Comparison of ENCODE assay signal across 24 mouse cellular contexts in genomic region chr14:61223740-61224139, GRCm38 (mm10). TPM values are rescaled to one million over a fixed set of nuclear protein-coding genes. Genes with fewer than 3 reads are reported as not detected.
DNase-seq lines count a peak whose midpoint lies in the region; ATAC-seq lines count a peak whose summit lies in the region.
"Had no signal": no experiment of that assay in that cellular context is flagged by ENCODE, and none has a peak within 500 bp of the region (broad histone marks: within the 10 kb centered on the region; RNA-seq: fewer than 3 reads in every experiment).

No protein-coding gene starts in this region.

- no peak overlapping the region for H3K27ac ChIP-seq in neural tube, embryonic 11.5 days (ENCODE audit: low read depth, low read length)
- no peak overlapping the region for H3K27ac ChIP-seq in neural tube, embryonic 15.5 days (replicated peaks)
- H3K27ac ChIP-seq in embryonic facial prominence, embryonic 15.5 days (replicated peaks): no peak overlapping the region
- H3K27ac ChIP-seq in stomach, embryonic 16.5 days (ENCODE audit: low read length): peak overlapping the region; percentile 37; the same call in 1 of the 2 replicates
- H3K27ac ChIP-seq: heart, adult 2 months; hindbrain, embryonic 14.5 days; macrophage had no signal

- no peaks in the 10 kb centered on the region for H3K36me3 ChIP-seq in neural tube, embryonic 11.5 days (ENCODE audit: control insufficient read depth, insufficient read depth, low read length)
- H3K36me3 ChIP-seq in neural tube, embryonic 15.5 days: no peaks in the 10 kb centered on the region
- no peaks in the 10 kb centered on the region for H3K36me3 ChIP-seq in embryonic facial prominence, embryonic 15.5 days
- no peaks in the 10 kb centered on the region for H3K36me3 ChIP-seq in stomach, embryonic 16.5 days (ENCODE audit: control insufficient read depth, insufficient read depth, low read length)

- no peaks in the 10 kb centered on the region for H3K4me1 ChIP-seq in neural tube, embryonic 11.5 days (ENCODE audit: control insufficient read depth, insufficient read depth, low read length)
- H3K4me1 ChIP-seq in neural tube, embryonic 15.5 days: no peaks in the 10 kb centered on the region
- H3K4me1 ChIP-seq in embryonic facial prominence, embryonic 15.5 days: peaks cover 4% of the 10 kb centered on the region; the same call in 1 of the 2 replicates
- H3K4me1 ChIP-seq in stomach, embryonic 16.5 days (ENCODE audit: control insufficient read depth, insufficient read depth, low read length): no peaks in the 10 kb centered on the region

- no peaks in the 10 kb centered on the region for H3K9me3 ChIP-seq in neural tube, embryonic 11.5 days (ENCODE audit: control insufficient read depth, low read length)
- H3K9me3 ChIP-seq in neural tube, embryonic 15.5 days (replicated peaks): no peaks in the 10 kb centered on the region
- no peaks in the 10 kb centered on the region for H3K9me3 ChIP-seq in embryonic facial prominence, embryonic 15.5 days (replicated peaks)
- H3K9me3 ChIP-seq in stomach, embryonic 16.5 days (replicated peaks; ENCODE audit: control insufficient read depth, low read length): no peaks in the 10 kb centered on the region

- H3K9ac ChIP-seq in neural tube, embryonic 11.5 days (ENCODE audit: low read length): no peak overlapping the region
- H3K9ac ChIP-seq in neural tube, embryonic 15.5 days (replicated peaks): no peak overlapping the region
- H3K9ac ChIP-seq in embryonic facial prominence, embryonic 15.5 days: no peak overlapping the region
- H3K9ac ChIP-seq in stomach, embryonic 16.5 days (ENCODE audit: low read length): no peak overlapping the region
- H3K9ac ChIP-seq: forebrain, postnatal 0 days; hindbrain, embryonic 14.5 days; lung, embryonic 14.5 days had no signal

- WGBS in neural tube, embryonic 11.5 days: 68% methylated on average over 4 of the region's 4 CpGs
- WGBS in neural tube, embryonic 15.5 days: 72% methylated on average over 4 of the region's 4 CpGs
- WGBS in embryonic facial prominence, embryonic 15.5 days: 40% methylated on average over 4 of the region's 4 CpGs
- 68% methylated on average over 4 of the region's 4 CpGs for WGBS in stomach, embryonic 16.5 days

- DNase-seq in frontal cortex, postnatal 36 days (ENCODE audit: low spot score in 2 of 2): no peak
- peak; percentile 24 for DNase-seq in neural tube, embryonic 11.5 days (ENCODE audit: low spot score)
- DNase-seq in kidney, postnatal 36 days: no peak
- DNase-seq: adrenal gland, adult 2 months; cerebellum, adult 11 months; cerebellum, postnatal 36 days; forebrain, postnatal 0 days; gastrocnemius, postnatal 10 days; heart, adult 2 months; heart, postnatal 10 days; lung, embryonic 14.5 days; thymus, adult 2 months had no signal

- H3K4me2 ChIP-seq in neural tube, embryonic 11.5 days (ENCODE audit: low read depth): no peak overlapping the region
- no peak overlapping the region for H3K4me2 ChIP-seq in neural tube, embryonic 15.5 days
- no peak overlapping the region for H3K4me2 ChIP-seq in embryonic facial prominence, embryonic 15.5 days (replicated peaks)
- no peak overlapping the region for H3K4me2 ChIP-seq in stomach, embryonic 16.5 days (ENCODE audit: low read depth, low read length)
- H3K4me2 ChIP-seq: hindbrain, embryonic 14.5 days; liver, embryonic 11.5 days; lung, embryonic 14.5 days had no signal

- H3K27me3 ChIP-seq in neural tube, embryonic 11.5 days (ENCODE audit: control insufficient read depth, insufficient read depth, low read length): no peaks in the 10 kb centered on the region
- no peaks in the 10 kb centered on the region for H3K27me3 ChIP-seq in neural tube, embryonic 15.5 days (replicated peaks)
- H3K27me3 ChIP-seq in embryonic facial prominence, embryonic 15.5 days: no peaks in the 10 kb centered on the region
- no peaks in the 10 kb centered on the region for H3K27me3 ChIP-seq in stomach, embryonic 16.5 days (ENCODE audit: control insufficient read depth, insufficient read depth, low read length)
- H3K27me3 ChIP-seq: CH12.LX had no signal

- ATAC-seq in frontal cortex, adult (ENCODE audit: low TSS enrichment): peak; percentile 90
- no peak for ATAC-seq in neural tube, embryonic 11.5 days (ENCODE audit: insufficient read depth, low FRiP score, low TSS enrichment)
- no peak for ATAC-seq in neural tube, embryonic 15.5 days (ENCODE audit: low FRiP score)
- ATAC-seq in embryonic facial prominence, embryonic 15.5 days (ENCODE audit: insufficient number of reproducible peaks, low FRiP score, low TSS enrichment, low read depth): peak; percentile 85
- no peak for ATAC-seq in stomach, embryonic 16.5 days (ENCODE audit: insufficient read depth, low FRiP score)
- ATAC-seq in erythroblast, adult 5-6 weeks (replicated peaks; ENCODE audit: low FRiP score, poor library complexity, severe bottlenecking): no peak
- ATAC-seq: intestine, postnatal 0 days; midbrain, embryonic 16.5 days had no signal

- no peak overlapping the region for H3K4me3 ChIP-seq in neural tube, embryonic 11.5 days (ENCODE audit: low read depth, low read length)
- no peak overlapping the region for H3K4me3 ChIP-seq in neural tube, embryonic 15.5 days (replicated peaks)
- H3K4me3 ChIP-seq in embryonic facial prominence, embryonic 15.5 days (replicated peaks): no peak overlapping the region
- H3K4me3 ChIP-seq in stomach, embryonic 16.5 days (replicated peaks; ENCODE audit: low read length): no peak overlapping the region
- H3K4me3 ChIP-seq: heart, adult 2 months had no signal

RNA-seq across cellular contexts. Expression of gene Sgcg, which starts 34.5 kb away (rescaled TPM):
- polyA plus RNA-seq in neural tube, embryonic 11.5 days (2014; fragmentation: Nextera tagmentation; extraction: Ambion mirVana): 1.1 and 2.0 TPM in 2 replicates
- polyA plus RNA-seq in neural tube, embryonic 15.5 days (2015; fragmentation: Nextera tagmentation; extraction: Ambion mirVana): 1.0 and 1.1 TPM in 2 replicates
- polyA plus RNA-seq in embryonic facial prominence, embryonic 15.5 days (2015; fragmentation: Nextera tagmentation; extraction: Ambion mirVana): 11.1 and 16.8 TPM in 2 replicates
- 1.6 and 5.6 TPM in 2 replicates for polyA plus RNA-seq in stomach, embryonic 16.5 days (2015; fragmentation: Nextera tagmentation; extraction: Ambion mirVana)
- not detected in 2 replicates for total RNA-seq in erythroblast, adult 5-6 weeks (2015; ENCODE audit: low replicate concordance)
- total RNA-seq in erythroblast, adult 5-6 weeks (2017; ENCODE audit: low replicate concordance): not detected in 2 replicates
- total RNA-seq: CH12.LX; left cerebral cortex, postnatal 14 days had no signal
- polyA plus RNA-seq: adrenal gland, adult 2 months; macrophage; midbrain, embryonic 16.5 days had no signal

Comparison
In these comparisons a context has a peak if more than half of its experiments do, and no peak if none do; other contexts are left out.
1. ATAC-seq: peak in frontal cortex, adult (single experiment) and embryonic facial prominence, embryonic 15.5 days (single experiment); none in neural tube, embryonic 11.5 days (single experiment), neural tube, embryonic 15.5 days (single experiment), stomach, embryonic 16.5 days (single experiment) and erythroblast, adult 5-6 weeks (single experiment).